ENCODE assay signal across 10 mouse cellular contexts in genomic region chr12:108271351-108272142, GRCm38 (mm10). TPM values are rescaled to one million over a fixed set of nuclear protein-coding genes. Genes with fewer than 3 reads are reported as not detected.
DNase-seq lines count a peak whose midpoint lies in the region; ATAC-seq and TF ChIP-seq lines count a peak whose summit lies in the region.
"Had no signal": no experiment of that assay in that cellular context is flagged by ENCODE, and none has a peak within 500 bp of the region (broad histone marks: within the 10 kb centered on the region; RNA-seq: fewer than 3 reads in every experiment).

No protein-coding gene starts in this region.

- peak overlapping the region; percentile 98; the same call in 1 of the 2 replicates for H3K4me2 ChIP-seq in kidney, postnatal 0 days (ENCODE audit: low read length)
- peak overlapping the region; percentile 96; the same call in 1 of the 2 replicates for H3K4me2 ChIP-seq in embryonic facial prominence, embryonic 15.5 days (replicated peaks)
- peak overlapping the region; percentile 81 for H3K4me2 ChIP-seq in hindbrain, embryonic 13.5 days
- peak overlapping the region; percentile 98 for H3K4me2 ChIP-seq in midbrain, embryonic 16.5 days (ENCODE audit: low read length)

- H3K9ac ChIP-seq in kidney, postnatal 0 days (ENCODE audit: low read depth, low read length): no peak overlapping the region
- no peak overlapping the region for H3K9ac ChIP-seq in embryonic facial prominence, embryonic 15.5 days
- peak overlapping the region; percentile 94 for H3K9ac ChIP-seq in hindbrain, embryonic 13.5 days
- peak overlapping the region; percentile 44 for H3K9ac ChIP-seq in midbrain, embryonic 16.5 days (ENCODE audit: low read depth, low read length)

- H3K4me3 ChIP-seq in kidney, postnatal 0 days (replicated peaks; ENCODE audit: low read depth, low read length): no peak overlapping the region
- H3K4me3 ChIP-seq in embryonic facial prominence, embryonic 15.5 days (replicated peaks): no peak overlapping the region
- H3K4me3 ChIP-seq in hindbrain, embryonic 13.5 days: peak overlapping the region; percentile 88
- peak overlapping the region; percentile 86 for H3K4me3 ChIP-seq in midbrain, embryonic 16.5 days (ENCODE audit: low read depth, low read length)
- H3K4me3 ChIP-seq: myocyte had no signal

- no peak for DNase-seq in kidney, postnatal 0 days (ENCODE audit: low spot score)
- no peak for DNase-seq in kidney, postnatal 14 days
- DNase-seq in layer of hippocampus, postnatal 25 days (ENCODE audit: extremely low spot score in 1 of 2, low spot score in 1 of 2): no peak
- no peak for DNase-seq in spleen, postnatal 4 days (ENCODE audit: low spot score in 2 of 2)
- DNase-seq in urinary bladder, postnatal 36 days (ENCODE audit: low spot score in 2 of 2): no peak

- H3K27ac ChIP-seq in kidney, postnatal 0 days: no peak overlapping the region
- H3K27ac ChIP-seq in embryonic facial prominence, embryonic 15.5 days (replicated peaks): no peak overlapping the region
- 0 out of 2 replicates have a peak overlapping the region, but pooled peaks have one; percentile 48 for H3K27ac ChIP-seq in hindbrain, embryonic 13.5 days
- H3K27ac ChIP-seq in midbrain, embryonic 16.5 days (ENCODE audit: low read length): no peak overlapping the region

- no peaks in the 10 kb centered on the region for H3K27me3 ChIP-seq in kidney, postnatal 0 days (ENCODE audit: insufficient read depth, low read length)
- no peaks in the 10 kb centered on the region for H3K27me3 ChIP-seq in embryonic facial prominence, embryonic 15.5 days
- H3K27me3 ChIP-seq in hindbrain, embryonic 13.5 days: no peaks in the 10 kb centered on the region
- no peaks in the 10 kb centered on the region for H3K27me3 ChIP-seq in midbrain, embryonic 16.5 days (ENCODE audit: control insufficient read depth, insufficient read depth, low read depth, low read length)

- no peaks in the 10 kb centered on the region for H3K9me3 ChIP-seq in kidney, postnatal 0 days (replicated peaks; ENCODE audit: low read length)
- H3K9me3 ChIP-seq in embryonic facial prominence, embryonic 15.5 days (replicated peaks): no peaks in the 10 kb centered on the region
- H3K9me3 ChIP-seq in hindbrain, embryonic 13.5 days: no peaks in the 10 kb centered on the region
- no peaks in the 10 kb centered on the region for H3K9me3 ChIP-seq in midbrain, embryonic 16.5 days (replicated peaks; ENCODE audit: control insufficient read depth, low read length, poor library complexity, severe bottlenecking)

- no peak for ATAC-seq in kidney, postnatal 0 days (replicated peaks; ENCODE audit: low FRiP score, low read depth)
- no peak for ATAC-seq in embryonic facial prominence, embryonic 15.5 days (ENCODE audit: insufficient number of reproducible peaks, low FRiP score, low TSS enrichment, low read depth)
- ATAC-seq in hindbrain, embryonic 13.5 days (ENCODE audit: low FRiP score): no peak
- ATAC-seq in midbrain, embryonic 16.5 days: no peak

- peaks cover 47% of the 10 kb centered on the region for H3K4me1 ChIP-seq in kidney, postnatal 0 days (replicated peaks; ENCODE audit: insufficient read depth, low read length)
- peaks cover 55% of the 10 kb centered on the region for H3K4me1 ChIP-seq in embryonic facial prominence, embryonic 15.5 days
- peaks cover 82% of the 10 kb centered on the region for H3K4me1 ChIP-seq in hindbrain, embryonic 13.5 days (replicated peaks)
- peaks cover 52% of the 10 kb centered on the region for H3K4me1 ChIP-seq in midbrain, embryonic 16.5 days (ENCODE audit: control insufficient read depth, insufficient read depth, low read length)

- no peaks in the 10 kb centered on the region for H3K36me3 ChIP-seq in kidney, postnatal 0 days (ENCODE audit: insufficient read depth, low read length)
- H3K36me3 ChIP-seq in embryonic facial prominence, embryonic 15.5 days: no peaks in the 10 kb centered on the region
- H3K36me3 ChIP-seq in hindbrain, embryonic 13.5 days: no peaks in the 10 kb centered on the region
- no peaks in the 10 kb centered on the region for H3K36me3 ChIP-seq in midbrain, embryonic 16.5 days (ENCODE audit: control insufficient read depth, insufficient read depth, low read length)
- H3K36me3 ChIP-seq: G1E had no signal

- TF ChIP-seq CTCF in kidney, postnatal 0 days (IDR thresholded peaks at IDR 0.05; ENCODE audit: low read depth): no peak

- 80% methylated on average over 16 of the region's 16 CpGs for WGBS in kidney, postnatal 0 days
- 80% methylated on average over 16 of the region's 16 CpGs for WGBS in embryonic facial prominence, embryonic 15.5 days
- 65% methylated on average over 16 of the region's 16 CpGs for WGBS in hindbrain, embryonic 13.5 days
- 65% methylated on average over 16 of the region's 16 CpGs for WGBS in midbrain, embryonic 16.5 days

RNA-seq across cellular contexts. Expression of gene Ccdc85c, which starts 3.7 kb away (rescaled TPM):
- 7.2 and 7.7 TPM in 2 replicates for polyA plus RNA-seq in kidney, postnatal 0 days (2015; fragmentation: Nextera tagmentation; extraction: Ambion mirVana)
- 4.6 and 5.1 TPM in 2 replicates for polyA plus RNA-seq in embryonic facial prominence, embryonic 15.5 days (2015; fragmentation: Nextera tagmentation; extraction: Ambion mirVana)
- polyA plus RNA-seq in hindbrain, embryonic 13.5 days (2015; fragmentation: Nextera tagmentation; extraction: Ambion mirVana): 17.3 and 17.7 TPM in 2 replicates
- 13.2 and 13.5 TPM in 2 replicates for polyA plus RNA-seq in midbrain, embryonic 16.5 days (2015; fragmentation: Nextera tagmentation; extraction: Ambion mirVana)
- 10 to 100 TPM; 66.6 to 71.3 TPM for total RNA-seq in layer of hippocampus, postnatal 25 days (2021)
- polyA plus RNA-seq: G1E had no signal

RNA-seq across cellular contexts. Expression of gene Hhipl1, which starts 34.5 kb away (rescaled TPM):
- 0.37 and 0.43 TPM in 2 replicates for polyA plus RNA-seq in kidney, postnatal 0 days (2015; fragmentation: Nextera tagmentation; extraction: Ambion mirVana)
- polyA plus RNA-seq in embryonic facial prominence, embryonic 15.5 days (2015; fragmentation: Nextera tagmentation; extraction: Ambion mirVana): 0.62 and 0.67 TPM in 2 replicates
- polyA plus RNA-seq in hindbrain, embryonic 13.5 days (2015; fragmentation: Nextera tagmentation; extraction: Ambion mirVana): 1.5 and 1.6 TPM in 2 replicates
- polyA plus RNA-seq in midbrain, embryonic 16.5 days (2015; fragmentation: Nextera tagmentation; extraction: Ambion mirVana): 2.7 and 2.9 TPM in 2 replicates
- total RNA-seq in layer of hippocampus, postnatal 25 days (2021): 1 to 10 TPM; 5.0 to 5.1 TPM
- polyA plus RNA-seq: G1E had no signal

Comparison
In these comparisons a context has a peak if more than half of its experiments do, and no peak if none do; other contexts are left out.
1. H3K4me3 ChIP-seq: peak in hindbrain, embryonic 13.5 days (single experiment) and midbrain, embryonic 16.5 days (single experiment); none in kidney, postnatal 0 days (single experiment) and embryonic facial prominence, embryonic 15.5 days (single experiment).
2. H3K9ac ChIP-seq: peak in hindbrain, embryonic 13.5 days (single experiment) and midbrain, embryonic 16.5 days (single experiment); none in kidney, postnatal 0 days (single experiment) and embryonic facial prominence, embryonic 15.5 days (single experiment).
3. Peak in every context shown above with its lines, with median percentiles within 50 percentile points of each other: H3K4me2 ChIP-seq.